Mouse (Mus musculus) liver, embryonic 11.5 days (tissue): ENCODE results near the gene Elf4. TPM values are rescaled to one million over a fixed set of nuclear protein-coding genes. Genes with fewer than 3 reads are reported as not detected.
A peak's percentile ranks its signal among the peaks of the same experiment; 100 is the strongest.

Source experiments
- ATAC-seq: fragments of 200-750 bp; cut with Nextera tagmentation; replicated peaks from 2 replicates; pipeline ENCODE4 v1.8.0; 2017; ENCODE audit warnings: moderate number of reproducible peaks, mild to moderate bottlenecking, moderate TSS enrichment, moderate library complexity; ENCODE audit not compliant: low FRiP score
- DNase-seq: peaks from one replicate; pipeline ENCODE4 v3.0.0-alpha.2; 2017; ENCODE audit warnings: low spot score
- H3K27ac ChIP-seq: fragments of 300-500 bp; sonication (generic); 2 replicates; pipeline ENCODE4 v1.5.1; 2014; ENCODE audit warnings: mild to moderate bottlenecking, low read depth, low read length, control low read depth
- H3K27me3 ChIP-seq: fragments of 300-500 bp; sonication (generic); replicated peaks from 2 replicates; pipeline ENCODE4 v1.6.1; 2014; ENCODE audit warnings: low read length, mixed read lengths; ENCODE audit not compliant: control insufficient read depth, insufficient read depth
- H3K36me3 ChIP-seq: fragments of 300-500 bp; sonication (generic); 2 replicates; pipeline ENCODE4 v1.6.1; 2014; ENCODE audit warnings: mild to moderate bottlenecking, low read length, moderate library complexity, mixed read lengths; ENCODE audit not compliant: control insufficient read depth, insufficient read depth
- H3K4me1 ChIP-seq: fragments of 300-500 bp; sonication (generic); replicated peaks from 2 replicates; pipeline ENCODE4 v1.6.1; 2014; ENCODE audit warnings: low read length, mixed read lengths; ENCODE audit not compliant: control insufficient read depth, insufficient read depth
- H3K4me2 ChIP-seq: fragments of 300-500 bp; sonication (generic); 2 replicates; pipeline ENCODE4 v1.6.1; 2014; ENCODE audit warnings: mild to moderate bottlenecking, control low read depth, moderate library complexity
- H3K4me3 ChIP-seq: fragments of 300-500 bp; sonication (generic); 2 replicates; pipeline ENCODE4 v1.5.1; 2014; ENCODE audit warnings: low read depth, low read length, control low read depth
- H3K9ac ChIP-seq: fragments of 300-500 bp; sonication (generic); 2 replicates; pipeline ENCODE4 v1.6.1; 2014; ENCODE audit warnings: low read depth, low read length, control low read depth
- H3K9me3 ChIP-seq: fragments of 300-500 bp; sonication (generic); 2 replicates; pipeline ENCODE4 v1.6.1; 2016; ENCODE audit warnings: low read length, inconsistent platforms, mixed read lengths; ENCODE audit not compliant: control insufficient read depth
- WGBS: fragments of 180-500 bp; shearing (Covaris S2); extraction: QIAGEN DNeasy Blood & Tissue Kit; methylation state at CpG from one replicate; pipeline ENCODE4 v1.1.7; 2014; 5-methylcytosine and 5-hydroxymethylcytosine counted together
- polyA plus RNA-seq: library from polyadenylated mRNA; unstranded; fragments of >200 nt; fragmentation: Nextera tagmentation; extraction: Ambion mirVana; gene quantifications from 2 replicates; pipeline ENCODE4 v1.2.1, GENCODE M21; 2014

The Elf4 gene
- polyA plus RNA-seq: 7.8 and 9.5 TPM in 2 replicates

- ATAC-seq (peak; percentile 86), DNase-seq (peak; percentile 70)
- Histone ChIP-seq H3K36me3 (no peaks in the 10 kb centered on the region), H3K4me2 (peak within 1 kb of the TSS; percentile 75), H3K27me3 (no peaks in the 10 kb centered on the region), H3K27ac (no peak within 1 kb of the TSS), H3K9me3 (no peaks in the 10 kb centered on the region), H3K4me1 (no peaks in the 10 kb centered on the region), H3K4me3 (peak within 1 kb of the TSS; percentile 41), H3K9ac (peak within 1 kb of the TSS; percentile 53)
- WGBS: 15% methylated on average over 38 of the region's 38 CpGs
Measured at GRCm38 (mm10) chrX:48462754-48463507, at the start of gene Elf4. Gene Elf4 (minus strand): TSS chrX:48463132.

DNA sequence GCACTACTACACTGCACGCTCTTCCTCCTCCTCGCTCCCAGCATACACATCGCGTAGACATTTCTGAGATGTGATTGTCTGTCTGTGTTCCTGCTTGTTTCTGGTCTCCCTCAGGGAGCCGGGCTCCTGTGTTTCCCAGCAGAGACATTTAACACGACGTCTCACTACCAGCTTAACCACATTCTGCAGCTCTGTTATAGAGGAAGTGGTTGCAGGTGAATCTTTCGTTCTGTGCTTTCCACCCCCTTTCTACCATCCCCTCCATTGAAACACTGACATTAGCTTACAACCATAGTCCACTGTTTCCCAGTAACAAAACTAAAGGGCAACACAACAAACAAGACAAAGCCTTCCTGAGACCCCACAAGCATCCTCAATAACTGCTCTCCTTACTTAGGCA, 30.8 kb upstream of the Elf4 start:
- H3K9ac ChIP-seq: no peak overlapping the region
- H3K27ac ChIP-seq: no peak overlapping the region
- DNase-seq: no peak
- H3K4me2 ChIP-seq: no peak overlapping the region
- no peaks in the 10 kb centered on the region; the same call in 1 of the 2 replicates for H3K36me3 ChIP-seq
- WGBS: 88% methylated on average over 8 of the region's 8 CpGs
- no peak overlapping the region for H3K4me3 ChIP-seq
- no peaks in the 10 kb centered on the region for H3K4me1 ChIP-seq
- no peaks in the 10 kb centered on the region for H3K9me3 ChIP-seq
- no peak for ATAC-seq
- H3K27me3 ChIP-seq: no peaks in the 10 kb centered on the region

GRCm38 (mm10) chrX:48481687-48482086, 18.8 kb upstream of the Elf4 start:
- no peaks in the 10 kb centered on the region for H3K9me3 ChIP-seq
- H3K36me3 ChIP-seq: peaks cover 3% of the 10 kb centered on the region; the same call in 1 of the 2 replicates
- DNase-seq: no peak

GRCm38 (mm10) chrX:48481095-48481494, 18.2 kb upstream of the Elf4 start:
- no peak for ATAC-seq
- H3K4me2 ChIP-seq: no peak overlapping the region
- no peaks in the 10 kb centered on the region for H3K27me3 ChIP-seq
- no peaks in the 10 kb centered on the region for H3K9me3 ChIP-seq
- no peak overlapping the region for H3K4me3 ChIP-seq
- WGBS: 85% methylated on average over 4 of the region's 4 CpGs
- H3K4me1 ChIP-seq: no peaks in the 10 kb centered on the region
- no peak overlapping the region for H3K27ac ChIP-seq
- no peak overlapping the region for H3K9ac ChIP-seq
- no peak for DNase-seq
- H3K36me3 ChIP-seq: peaks cover 3% of the 10 kb centered on the region; the same call in 1 of the 2 replicates

More at GRCm38 (mm10) chrX:48481687-48482086, 18.8 kb upstream of the Elf4 start:
- 86% methylated on average over 7 of the region's 7 CpGs for WGBS
- ATAC-seq: no peak
- Histone ChIP-seq H3K4me3 (no peak overlapping the region), H3K27ac (no peak overlapping the region), H3K4me1 (no peaks in the 10 kb centered on the region), H3K4me2 (no peak overlapping the region), H3K27me3 (no peaks in the 10 kb centered on the region), H3K9ac (no peak overlapping the region)

GRCm38 (mm10) chrX:48467355-48467946, 4.5 kb upstream of the Elf4 start:
- H3K4me3 ChIP-seq: no peak overlapping the region
- no peak overlapping the region for H3K27ac ChIP-seq
- H3K9ac ChIP-seq: no peak overlapping the region
- H3K4me1 ChIP-seq: no peaks in the 10 kb centered on the region
- no peak for ATAC-seq
- no peaks in the 10 kb centered on the region for H3K27me3 ChIP-seq
- no peaks in the 10 kb centered on the region for H3K36me3 ChIP-seq
- H3K4me2 ChIP-seq: no peak overlapping the region
- DNase-seq: no peak
- WGBS: 57% methylated on average over 3 of the region's 3 CpGs
- no peaks in the 10 kb centered on the region for H3K9me3 ChIP-seq

- 62% methylated on average over 2 of the region's 2 CpGs for WGBS
- no peaks in the 10 kb centered on the region for H3K4me1 ChIP-seq
- H3K27me3 ChIP-seq: no peaks in the 10 kb centered on the region
- no peak overlapping the region for H3K4me3 ChIP-seq
- H3K4me2 ChIP-seq: no peak overlapping the region
- ATAC-seq (no peak), DNase-seq (no peak)
- no peaks in the 10 kb centered on the region for H3K36me3 ChIP-seq
- H3K27ac ChIP-seq: no peak overlapping the region
- no peaks in the 10 kb centered on the region for H3K9me3 ChIP-seq
- H3K9ac ChIP-seq: no peak overlapping the region
Measured at GRCm38 (mm10) chrX:48466174-48466573, 3.2 kb upstream of the Elf4 start.

GRCm38 (mm10) chrX:48464436-48464835, 1.5 kb upstream of the Elf4 start:
- Histone ChIP-seq H3K9me3 (no peaks in the 10 kb centered on the region), H3K9ac (no peak overlapping the region), H3K4me2 (no peak overlapping the region), H3K4me3 (no peak overlapping the region), H3K27ac (no peak overlapping the region), H3K4me1 (no peaks in the 10 kb centered on the region), H3K36me3 (no peaks in the 10 kb centered on the region), H3K27me3 (no peaks in the 10 kb centered on the region)
- ATAC-seq: no peak
- DNase-seq: no peak
- 87% methylated on average over 6 of the region's 6 CpGs for WGBS

- Histone ChIP-seq H3K27me3 (no peaks in the 10 kb centered on the region), H3K36me3 (no peaks in the 10 kb centered on the region), H3K27ac (no peak overlapping the region), H3K9me3 (no peaks in the 10 kb centered on the region), H3K4me1 (no peaks in the 10 kb centered on the region), H3K9ac (no peak overlapping the region), H3K4me2 (no peak overlapping the region), H3K4me3 (no peak overlapping the region)
- WGBS: 87% methylated on average over 4 of the region's 4 CpGs
- no peak for ATAC-seq
- no peak for DNase-seq
Measured at GRCm38 (mm10) chrX:48463636-48464035, 704 bp upstream of the Elf4 start.

GRCm38 (mm10) chrX:48462297-48462696, 635 bp downstream of the Elf4 start:
- Histone ChIP-seq H3K27me3 (no peaks in the 10 kb centered on the region), H3K4me2 (peak overlapping the region; percentile 75), H3K4me3 (peak overlapping the region; percentile 41), H3K9ac (no peak overlapping the region), H3K4me1 (no peaks in the 10 kb centered on the region), H3K36me3 (no peaks in the 10 kb centered on the region), H3K9me3 (no peaks in the 10 kb centered on the region), H3K27ac (no peak overlapping the region)
- no peak for ATAC-seq
- DNase-seq: no peak
- WGBS: 20% methylated on average over 4 of the region's 4 CpGs
